Mouse (Mus musculus) lung, embryonic 15.5 days (tissue): ENCODE measurements around the gene Sp4. TPM values are rescaled to one million over a fixed set of nuclear protein-coding genes. Genes with fewer than 3 reads are reported as not detected.

Experiments
- ATAC-seq: fragments of 200-750 bp; cut with Nextera tagmentation; 2 replicates; pipeline ENCODE4 v1.8.0; 2017; ENCODE audit warnings: moderate number of reproducible peaks, borderline replicate concordance; ENCODE audit not compliant: low FRiP score, low TSS enrichment; ENCODE audit errors: extremely low read depth
- H3K27ac ChIP-seq: fragments of 300-500 bp; sonication (generic); 2 replicates; pipeline ENCODE4 v1.5.1; 2015; ENCODE audit warnings: moderate library complexity, mild to moderate bottlenecking, inconsistent platforms
- H3K27me3 ChIP-seq: fragments of 300-500 bp; sonication (generic); 2 replicates; pipeline ENCODE4 v1.6.1; 2015; ENCODE audit warnings: inconsistent platforms
- H3K36me3 ChIP-seq: fragments of 300-500 bp; sonication (generic); 2 replicates; pipeline ENCODE4 v1.6.1; 2015; ENCODE audit warnings: inconsistent platforms
- H3K4me1 ChIP-seq: fragments of 300-500 bp; sonication (generic); 2 replicates; pipeline ENCODE4 v1.6.1; 2015; ENCODE audit warnings: inconsistent platforms
- H3K4me2 ChIP-seq: fragments of 300-500 bp; sonication (generic); 2 replicates; pipeline ENCODE4 v1.6.1; 2015; ENCODE audit warnings: inconsistent platforms, mild to moderate bottlenecking, moderate library complexity
- H3K4me3 ChIP-seq: fragments of 300-500 bp; sonication (generic); 2 replicates; pipeline ENCODE4 v1.5.1; 2015; ENCODE audit warnings: mild to moderate bottlenecking, inconsistent platforms
- H3K9ac ChIP-seq: fragments of 300-500 bp; sonication (generic); 2 replicates; pipeline ENCODE4 v1.6.1; 2015; ENCODE audit warnings: inconsistent platforms
- H3K9me3 ChIP-seq: fragments of 300-500 bp; sonication (generic); 2 replicates; pipeline ENCODE4 v1.6.1; 2016; ENCODE audit warnings: inconsistent platforms
- WGBS: fragments of 180-500 bp; shearing (Covaris S2); methylation state at CpG from one replicate; pipeline ENCODE4 v1.1.7; 2015; 5-methylcytosine and 5-hydroxymethylcytosine counted together
- polyA plus RNA-seq: library from polyadenylated mRNA; unstranded; fragments of >200 nt; fragmentation: Nextera tagmentation; extraction: Ambion mirVana; gene quantifications from 2 replicates; pipeline ENCODE4 v1.2.1, GENCODE M21; 2015

Gene Sp4
- polyA plus RNA-seq, 1 experiment from 2014 or later, result 7.9 TPM

DNA sequence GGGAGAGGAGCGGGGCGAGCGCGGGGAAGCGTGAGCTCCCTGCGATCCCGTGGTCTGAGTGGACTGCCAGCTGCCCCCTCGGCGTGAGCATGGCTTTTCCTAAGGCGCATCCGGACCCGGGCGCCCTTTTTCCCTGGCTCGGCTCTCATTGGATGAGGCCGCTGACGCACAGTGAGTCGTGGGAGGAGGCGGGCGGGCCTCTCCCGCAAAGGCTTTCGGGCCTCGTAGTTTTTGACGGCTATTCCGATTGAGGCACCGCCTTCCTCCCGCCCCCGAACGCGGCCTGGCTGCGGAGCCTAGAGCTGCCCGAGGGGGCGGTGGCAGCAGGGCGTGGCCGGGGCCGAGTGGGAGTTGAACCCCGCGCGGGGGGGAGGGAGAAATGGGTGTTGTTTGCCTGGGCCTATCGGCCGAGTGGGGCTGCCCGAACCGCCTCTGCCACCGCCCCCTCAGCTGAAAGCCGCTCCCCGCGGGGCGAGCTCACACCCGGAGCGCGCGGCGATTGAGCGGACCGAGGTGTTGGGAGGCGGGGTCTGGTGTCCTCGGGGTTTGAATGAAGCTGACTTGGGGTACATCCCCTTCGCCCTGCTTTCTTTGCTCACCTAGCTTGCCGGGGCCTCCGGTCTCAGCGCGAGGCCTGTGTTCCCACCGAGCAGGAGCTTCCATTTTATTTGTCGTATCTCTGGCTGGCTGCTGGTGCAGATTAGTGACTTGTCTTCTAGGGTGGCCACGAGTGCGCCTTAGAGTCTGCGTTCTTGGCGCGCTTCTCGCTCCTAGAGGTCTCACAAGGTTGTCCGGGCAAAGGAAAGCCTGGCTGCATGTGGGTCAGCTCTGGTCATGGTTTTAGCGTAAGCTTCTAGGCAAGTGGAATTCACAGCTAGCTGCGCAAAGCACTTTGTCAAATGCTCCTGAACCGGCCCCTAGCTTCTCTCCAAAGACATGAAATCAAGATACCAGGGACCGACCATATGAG lies 911 bp upstream of the Sp4 start:
- under 1% methylated on average over 66 of the region's 74 CpGs for WGBS
- Histone ChIP-seq H3K4me3 (peak overlapping the region; percentile 87), H3K27ac (peak overlapping the region; percentile 95), H3K4me2 (peak overlapping the region; percentile 88), H3K27me3 (no peaks in the 10 kb centered on the region), H3K9ac (peak overlapping the region; percentile 72), H3K36me3 (no peaks in the 10 kb centered on the region), H3K4me1 (peaks cover 18% of the 10 kb centered on the region), H3K9me3 (no peaks in the 10 kb centered on the region)
- ATAC-seq, result peak; percentile 90

DNA sequence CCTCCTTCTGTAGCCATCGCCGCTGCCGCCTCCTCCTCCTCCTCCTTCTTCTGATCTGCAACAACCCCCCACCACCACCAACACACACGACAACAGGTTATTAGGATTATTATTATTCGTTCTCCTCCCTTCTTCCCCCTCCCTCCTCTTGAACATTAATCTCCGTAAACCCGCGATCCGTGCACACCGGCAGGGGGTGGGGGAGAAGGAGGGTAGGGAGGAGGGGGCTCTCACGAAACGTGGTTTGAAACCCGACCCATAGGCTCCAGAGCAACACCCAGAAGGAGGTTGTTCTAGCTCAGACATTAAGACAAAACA lies 527 bp downstream of the Sp4 start:
- ATAC-seq, result no peak
- H3K36me3 ChIP-seq, result no peaks in the 10 kb centered on the region
- H3K9me3 ChIP-seq, result no peaks in the 10 kb centered on the region
- peaks cover 20% of the 10 kb centered on the region for H3K4me1 ChIP-seq
- H3K4me2 ChIP-seq, result peak overlapping the region; percentile 65
- peak overlapping the region; percentile 95 for H3K27ac ChIP-seq
- H3K27me3 ChIP-seq, result no peaks in the 10 kb centered on the region
- 1% methylated on average over 9 of the region's 13 CpGs for WGBS
- H3K4me3 ChIP-seq, result peak overlapping the region; percentile 87
- H3K9ac ChIP-seq, result peak overlapping the region; percentile 61

DNA sequence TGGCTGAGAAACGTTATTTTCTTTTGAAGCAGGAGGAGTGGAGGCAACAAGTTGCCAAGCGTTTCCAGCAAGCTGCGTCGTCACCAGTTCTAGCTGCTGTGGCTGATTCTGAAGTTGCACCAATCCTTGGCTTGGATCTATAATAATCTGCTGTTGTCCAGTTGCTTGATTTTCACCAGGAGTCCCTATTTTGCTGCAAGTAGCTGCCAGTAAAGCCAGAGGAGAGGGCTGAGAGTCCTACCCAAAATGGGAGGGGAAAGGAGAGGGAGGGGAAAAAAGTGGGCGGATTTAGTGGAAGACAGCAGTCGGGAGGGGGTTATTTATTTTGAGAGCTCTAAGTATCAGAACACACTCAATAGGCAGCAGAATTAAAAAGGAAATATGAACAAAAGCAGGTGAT lies 1.3 kb downstream of the Sp4 start:
- H3K4me1 ChIP-seq, result peaks cover 20% of the 10 kb centered on the region
- no peaks in the 10 kb centered on the region for H3K9me3 ChIP-seq
- H3K9ac ChIP-seq, result no peak overlapping the region
- no peaks in the 10 kb centered on the region for H3K27me3 ChIP-seq
- peak overlapping the region; percentile 65 for H3K4me2 ChIP-seq
- WGBS, result 14% methylated on average over 6 of the region's 6 CpGs
- no peaks in the 10 kb centered on the region for H3K36me3 ChIP-seq
- H3K4me3 ChIP-seq, result peak overlapping the region; percentile 87
- ATAC-seq, result no peak
- H3K27ac ChIP-seq, result no peak overlapping the region; the same call in 1 of the 2 replicates

DNA sequence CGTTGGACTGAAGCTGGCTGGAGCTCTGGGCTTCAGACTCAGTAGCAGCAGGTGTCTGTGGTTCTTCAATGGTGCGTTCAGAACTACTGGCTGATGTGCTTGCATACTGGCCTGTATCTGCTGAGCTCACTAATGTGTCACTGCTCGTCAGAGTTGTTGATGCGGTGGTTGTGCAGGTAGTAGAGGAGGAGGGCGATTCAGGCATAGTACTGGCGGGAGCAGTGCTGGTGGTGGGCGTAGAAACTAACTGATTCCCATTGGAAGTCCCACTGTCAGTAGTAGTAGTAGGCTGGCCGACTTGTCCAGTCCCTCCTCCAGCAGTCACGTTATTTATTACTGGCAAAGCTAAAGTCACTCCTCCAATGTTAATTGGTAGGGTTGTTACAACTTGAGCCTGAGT lies 2.1 kb downstream of the Sp4 start:
- no peak for ATAC-seq
- Histone ChIP-seq H3K36me3 (no peaks in the 10 kb centered on the region), H3K27ac (no peak overlapping the region), H3K4me2 (0 out of 2 replicates have a peak overlapping the region, but pooled peaks have one; percentile 65), H3K4me3 (no peak overlapping the region), H3K27me3 (no peaks in the 10 kb centered on the region), H3K9me3 (no peaks in the 10 kb centered on the region), H3K9ac (no peak overlapping the region), H3K4me1 (peaks cover 20% of the 10 kb centered on the region)
- 77% methylated on average over 9 of the region's 9 CpGs for WGBS

DNA sequence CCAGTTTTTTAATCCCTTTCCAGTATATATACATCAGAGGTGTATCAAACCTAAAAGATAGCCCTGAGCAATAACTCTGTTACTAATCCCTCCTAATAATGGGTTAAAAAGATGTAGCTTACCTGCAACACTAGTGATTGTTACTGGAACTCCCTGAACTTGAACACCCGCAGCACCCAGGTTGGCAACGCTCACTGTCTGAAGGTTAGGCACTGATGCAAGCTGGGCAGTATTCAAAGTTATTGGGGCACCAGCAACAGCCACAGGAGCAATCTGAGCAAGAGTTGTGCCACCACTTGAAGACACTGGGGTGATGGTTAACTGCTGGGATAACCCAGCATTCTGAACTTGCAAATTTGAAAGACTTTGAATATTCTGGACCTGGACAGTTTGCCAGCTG lies 2.7 kb downstream of the Sp4 start:
- ATAC-seq, result no peak
- H3K9ac ChIP-seq, result no peak overlapping the region

DNA sequence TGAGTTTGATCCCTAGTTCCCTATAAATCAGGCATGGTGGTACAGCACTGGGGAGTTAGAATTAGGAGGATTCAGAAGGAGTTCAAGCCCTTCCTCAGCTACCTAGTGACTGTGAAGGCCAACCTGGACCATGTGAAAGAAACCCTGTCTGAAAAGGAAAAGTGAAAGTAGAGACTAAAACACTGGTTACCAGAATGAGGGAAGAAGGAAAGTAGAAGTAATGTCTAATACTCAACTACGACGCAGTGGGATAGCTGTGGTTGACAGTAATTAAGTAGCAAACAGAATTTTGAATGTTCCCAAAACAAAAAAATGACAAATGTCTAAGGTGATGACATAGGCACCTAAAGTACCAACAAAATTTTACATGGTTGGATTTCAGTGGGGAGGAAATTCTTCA lies 5.0 kb downstream of the Sp4 start:
- H3K9ac ChIP-seq, result no peak overlapping the region
- 89% methylated on average over 2 of the region's 2 CpGs for WGBS
- no peak overlapping the region for H3K27ac ChIP-seq
- ATAC-seq, result no peak
- no peaks in the 10 kb centered on the region for H3K36me3 ChIP-seq
- H3K4me2 ChIP-seq, result no peak overlapping the region
- H3K4me3 ChIP-seq, result no peak overlapping the region
- no peaks in the 10 kb centered on the region for H3K9me3 ChIP-seq
- H3K27me3 ChIP-seq, result no peaks in the 10 kb centered on the region
- H3K4me1 ChIP-seq, result peaks cover 15% of the 10 kb centered on the region

More for the DNA sequence above, 2.7 kb downstream of the Sp4 start:
- H3K27me3 ChIP-seq, result no peaks in the 10 kb centered on the region
- no peaks in the 10 kb centered on the region for H3K36me3 ChIP-seq
- no peak overlapping the region for H3K4me3 ChIP-seq
- H3K9me3 ChIP-seq, result no peaks in the 10 kb centered on the region
- peaks cover 20% of the 10 kb centered on the region for H3K4me1 ChIP-seq
- H3K4me2 ChIP-seq, result peak overlapping the region; percentile 29; the same call in 1 of the 2 replicates
- H3K27ac ChIP-seq, result no peak overlapping the region
- WGBS, result 83% methylated on average over 2 of the region's 2 CpGs

DNA sequence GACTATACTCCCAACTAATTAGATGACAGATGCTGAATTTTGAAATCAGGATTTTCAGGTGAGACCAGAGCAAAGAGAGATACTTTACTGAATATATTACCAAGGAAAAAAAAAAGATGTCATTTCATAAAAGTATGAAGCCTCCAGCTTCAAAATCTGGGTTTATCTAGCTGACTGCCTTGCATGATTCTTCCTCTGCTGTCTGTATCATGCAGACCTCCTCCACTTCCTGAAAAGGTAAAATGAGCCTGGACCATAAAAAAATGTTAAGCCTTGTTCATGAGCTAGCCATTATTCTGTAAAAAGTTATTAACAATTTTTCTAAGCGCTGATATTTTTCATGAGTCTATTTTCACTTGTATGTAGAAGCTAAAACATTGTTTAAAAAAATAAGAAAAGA lies 5.4 kb downstream of the Sp4 start:
- Histone ChIP-seq H3K4me2 (no peak overlapping the region), H3K4me3 (no peak overlapping the region), H3K9ac (no peak overlapping the region), H3K27ac (no peak overlapping the region), H3K27me3 (no peaks in the 10 kb centered on the region), H3K4me1 (peaks cover 17% of the 10 kb centered on the region), H3K36me3 (no peaks in the 10 kb centered on the region), H3K9me3 (no peaks in the 10 kb centered on the region)
- 95% methylated on average over 1 of the region's 1 CpGs for WGBS
- ATAC-seq, result no peak

DNA sequence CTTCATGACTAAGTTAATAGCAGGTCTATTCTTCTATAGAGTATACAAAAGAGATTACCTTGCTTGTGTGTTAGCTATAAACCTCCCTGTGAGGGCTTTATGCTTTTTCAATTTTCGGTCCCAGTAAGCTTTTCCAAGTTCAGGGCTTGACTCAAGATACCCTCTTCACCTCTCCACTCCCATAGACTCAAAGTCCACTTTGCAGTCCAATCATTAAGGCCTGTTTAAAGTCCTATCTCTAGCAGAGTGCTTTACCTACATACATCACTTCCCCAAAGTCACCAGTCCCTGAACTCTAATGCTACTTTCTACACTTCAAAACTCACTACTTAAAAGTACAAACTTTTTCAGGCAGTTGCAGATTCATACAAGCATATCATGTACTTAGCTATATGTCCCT lies 12.3 kb downstream of the Sp4 start:
- WGBS, result 42% methylated on average over 1 of the region's 1 CpGs
- Histone ChIP-seq H3K27ac (no peak overlapping the region), H3K27me3 (no peaks in the 10 kb centered on the region), H3K4me2 (no peak overlapping the region), H3K9ac (no peak overlapping the region), H3K9me3 (no peaks in the 10 kb centered on the region), H3K4me1 (0 out of 2 replicates have a peak, but pooled peaks cover 3% of the 10 kb centered on the region), H3K4me3 (no peak overlapping the region), H3K36me3 (no peaks in the 10 kb centered on the region)
- no peak for ATAC-seq

DNA sequence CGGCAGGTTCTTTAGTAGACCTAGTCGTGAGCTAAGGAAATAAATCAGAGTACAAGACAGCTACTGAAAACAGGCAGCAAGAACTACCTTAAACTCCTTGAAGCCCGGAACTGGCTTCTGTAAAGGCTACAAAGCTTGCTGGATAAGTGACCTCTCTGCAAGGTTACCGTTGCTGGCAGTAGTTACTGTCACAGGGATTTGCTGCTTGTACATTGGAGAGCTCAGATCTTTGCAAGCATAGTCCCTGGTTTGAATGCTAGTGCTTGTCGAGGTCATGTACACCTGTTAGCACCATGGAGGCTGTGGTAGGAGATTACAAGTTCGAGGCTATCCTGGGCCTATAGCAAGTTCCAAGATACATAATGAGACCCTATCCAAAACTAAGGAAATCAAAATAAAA lies 16.1 kb downstream of the Sp4 start:
- Histone ChIP-seq H3K36me3 (no peaks in the 10 kb centered on the region), H3K4me2 (no peak overlapping the region), H3K27me3 (no peaks in the 10 kb centered on the region), H3K4me3 (no peak overlapping the region), H3K27ac (no peak overlapping the region), H3K4me1 (no peaks in the 10 kb centered on the region), H3K9ac (no peak overlapping the region), H3K9me3 (no peaks in the 10 kb centered on the region)
- ATAC-seq, result no peak
- WGBS, result 74% methylated on average over 6 of the region's 6 CpGs

DNA sequence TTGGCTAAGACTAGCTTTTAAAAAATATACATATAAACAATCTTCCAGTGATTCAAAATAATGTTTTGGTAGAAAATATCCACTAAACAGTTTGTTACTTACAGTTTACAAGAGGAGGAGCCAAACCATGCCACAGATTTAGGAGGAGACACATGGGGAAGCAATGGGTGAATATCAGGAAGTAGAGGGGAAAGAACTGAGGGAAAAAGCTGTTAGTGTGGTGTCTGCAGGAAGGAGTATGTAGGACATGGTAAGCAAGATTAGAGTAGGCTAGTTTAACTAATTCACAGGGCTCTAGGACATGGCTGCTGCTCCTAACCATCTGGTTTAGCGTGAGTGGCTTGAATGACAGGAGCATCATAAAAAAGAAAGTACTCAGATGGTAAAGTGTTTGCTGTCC lies 19.3 kb downstream of the Sp4 start:
- WGBS, result 66% methylated on average over 1 of the region's 1 CpGs
- no peak for ATAC-seq
- no peak overlapping the region for H3K9ac ChIP-seq

DNA sequence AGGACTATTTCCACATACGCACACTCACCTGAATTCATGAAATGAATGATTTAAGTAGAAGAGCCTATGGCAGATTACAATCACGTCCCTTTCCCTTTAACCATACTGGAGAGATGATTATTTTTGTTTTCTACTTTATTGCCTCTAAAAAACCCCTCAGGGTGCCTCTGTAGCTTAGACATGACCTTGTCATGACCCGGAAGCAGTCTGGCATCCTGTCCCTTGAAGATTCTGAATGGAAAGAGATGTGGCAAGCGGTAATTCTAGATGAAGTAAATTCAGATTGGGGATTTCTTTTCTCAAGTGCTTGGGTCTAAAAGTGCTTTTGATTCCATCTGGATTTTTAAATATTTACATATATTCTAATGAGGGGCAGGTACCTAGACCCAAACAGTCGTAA lies 24.9 kb downstream of the Sp4 start:
- no peak overlapping the region for H3K4me3 ChIP-seq
- no peaks in the 10 kb centered on the region for H3K27me3 ChIP-seq
- H3K4me2 ChIP-seq, result no peak overlapping the region
- ATAC-seq, result no peak
- H3K27ac ChIP-seq, result no peak overlapping the region
- no peaks in the 10 kb centered on the region for H3K36me3 ChIP-seq
- H3K9me3 ChIP-seq, result no peaks in the 10 kb centered on the region
- 85% methylated on average over 5 of the region's 5 CpGs for WGBS
- H3K9ac ChIP-seq, result no peak overlapping the region
- no peaks in the 10 kb centered on the region for H3K4me1 ChIP-seq

More for the DNA sequence above, 19.3 kb downstream of the Sp4 start:
- Histone ChIP-seq H3K4me2 (no peak overlapping the region), H3K4me1 (no peaks in the 10 kb centered on the region), H3K4me3 (no peak overlapping the region), H3K27me3 (no peaks in the 10 kb centered on the region), H3K9me3 (no peaks in the 10 kb centered on the region), H3K27ac (no peak overlapping the region), H3K36me3 (no peaks in the 10 kb centered on the region)

DNA sequence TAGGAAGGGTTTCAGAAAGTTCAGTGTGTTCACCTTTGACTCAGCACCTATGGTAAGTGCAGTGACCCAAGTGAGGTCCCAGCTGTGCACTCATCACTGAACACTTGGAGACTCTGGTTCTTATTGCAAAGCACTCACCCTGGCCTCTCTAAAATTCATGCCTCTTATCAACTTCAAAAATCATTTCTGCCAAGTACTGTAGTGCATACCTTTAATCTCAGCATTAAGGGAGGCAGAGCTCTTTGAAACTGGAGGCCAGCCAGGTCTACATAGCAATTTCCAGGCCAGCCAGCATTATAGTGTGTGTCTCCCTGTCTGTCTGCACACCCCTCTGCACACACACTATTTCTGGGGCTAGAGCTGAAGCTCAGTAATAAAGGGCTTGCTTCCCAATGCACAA lies 36.3 kb downstream of the Sp4 start:
- Histone ChIP-seq H3K4me2 (no peak overlapping the region), H3K9me3 (no peaks in the 10 kb centered on the region), H3K36me3 (no peaks in the 10 kb centered on the region), H3K27me3 (no peaks in the 10 kb centered on the region), H3K4me3 (no peak overlapping the region), H3K27ac (peak overlapping the region; percentile 73), H3K9ac (no peak overlapping the region), H3K4me1 (no peaks in the 10 kb centered on the region; the same call in 1 of the 2 replicates)
- ATAC-seq, result peak; percentile 83
